ENCODE assay signal across 30 mouse cellular contexts in genomic region chr15:12532568-12532967, GRCm38 (mm10).
"Had no signal": no experiment of that assay in that cellular context is flagged by ENCODE, and none has a peak within 500 bp of the region (broad histone marks: within the 10 kb centered on the region; RNA-seq: fewer than 3 reads in every experiment).

No protein-coding gene starts in this region.

- ATAC-seq: liver, embryonic 12.5 days; liver, postnatal 0 days; lung, postnatal 0 days; midbrain, embryonic 13.5 days; midbrain, embryonic 16.5 days had no signal

- H3K27me3 ChIP-seq: limb, embryonic 12.5 days; limb, embryonic 13.5 days; limb, embryonic 15.5 days; liver, embryonic 12.5 days; liver, embryonic 13.5 days; liver, embryonic 15.5 days; lung, embryonic 15.5 days; midbrain, embryonic 12.5 days; midbrain, embryonic 13.5 days; neural tube, embryonic 12.5 days had no signal

- H3K9me3 ChIP-seq: limb, embryonic 10.5 days; limb, embryonic 15.5 days; liver, embryonic 12.5 days; liver, embryonic 13.5 days; liver, embryonic 15.5 days; lung, embryonic 15.5 days; midbrain, embryonic 13.5 days; neural tube, embryonic 12.5 days had no signal

- H3K9ac ChIP-seq: limb, embryonic 12.5 days; limb, embryonic 13.5 days; limb, embryonic 15.5 days; liver, embryonic 12.5 days; liver, embryonic 13.5 days; liver, embryonic 14.5 days; liver, embryonic 15.5 days; liver, postnatal 0 days; lung, embryonic 14.5 days; lung, embryonic 15.5 days; midbrain, embryonic 12.5 days; midbrain, embryonic 13.5 days; neural tube, embryonic 12.5 days had no signal

- H3K4me1 ChIP-seq: limb, embryonic 10.5 days; limb, embryonic 12.5 days; limb, embryonic 13.5 days; limb, embryonic 15.5 days; liver, embryonic 12.5 days; liver, embryonic 13.5 days; liver, embryonic 15.5 days; lung, embryonic 15.5 days; megakaryocyte, embryonic 14.5 days; midbrain, embryonic 10.5 days; midbrain, embryonic 12.5 days; midbrain, embryonic 13.5 days; neural tube, embryonic 12.5 days had no signal

- H3K4me2 ChIP-seq: limb, embryonic 12.5 days; limb, embryonic 13.5 days; limb, embryonic 15.5 days; liver, embryonic 11.5 days; liver, embryonic 12.5 days; liver, embryonic 13.5 days; liver, embryonic 15.5 days; lung, embryonic 14.5 days; lung, embryonic 15.5 days; midbrain, embryonic 12.5 days; midbrain, embryonic 13.5 days; neural tube, embryonic 12.5 days had no signal

- H3K4me3 ChIP-seq: left cerebral cortex, adult 2 months; limb, embryonic 10.5 days; limb, embryonic 12.5 days; limb, embryonic 13.5 days; limb, embryonic 15.5 days; liver, embryonic 12.5 days; liver, embryonic 13.5 days; liver, embryonic 15.5 days; lung, embryonic 15.5 days; megakaryocyte, embryonic 14.5 days; midbrain, embryonic 10.5 days; midbrain, embryonic 12.5 days; midbrain, embryonic 13.5 days; myocyte; neural tube, embryonic 12.5 days had no signal

- DNase-seq: left cerebral cortex, postnatal 4 days; liver; liver, embryonic 13.5 days; liver, postnatal 0 days; lung, adult 18-20 months; lung, adult 2 months; lung, embryonic 14.5 days; lung, postnatal 10 days; lung, postnatal 36 days; lung, postnatal 4 days; midbrain, embryonic 14.5 days had no signal

- H3K27ac ChIP-seq: left cerebral cortex, adult 2 months; limb, embryonic 10.5 days; limb, embryonic 12.5 days; limb, embryonic 13.5 days; limb, embryonic 15.5 days; liver, embryonic 12.5 days; liver, embryonic 13.5 days; liver, embryonic 14.5 days; liver, embryonic 15.5 days; lung, embryonic 15.5 days; macrophage; midbrain, embryonic 10.5 days; midbrain, embryonic 12.5 days; midbrain, embryonic 13.5 days; neural tube, embryonic 12.5 days had no signal

- H3K36me3 ChIP-seq: limb, embryonic 13.5 days; limb, embryonic 15.5 days; liver, embryonic 12.5 days; liver, embryonic 13.5 days; liver, embryonic 15.5 days; lung, embryonic 15.5 days; midbrain, embryonic 10.5 days; midbrain, embryonic 12.5 days; midbrain, embryonic 13.5 days; neural tube, embryonic 12.5 days had no signal
